27 mouse cellular contexts compared by ENCODE assay signal in genomic region chr14:11564456-11564855, GRCm38 (mm10). TPM values are rescaled to one million over a fixed set of nuclear protein-coding genes. Genes with fewer than 3 reads are reported as not detected.
"Had no signal": no experiment of that assay in that cellular context is flagged by ENCODE, and none has a peak within 500 bp of the region (broad histone marks: within the 10 kb centered on the region; RNA-seq: fewer than 3 reads in every experiment).

No protein-coding gene starts in this region.

- DNase-seq: gastrocnemius, postnatal 14 days; gastrocnemius, postnatal 36 days; heart, adult 11 months; heart, adult 2 months; heart, postnatal 14 days; heart, postnatal 36 days; kidney, adult 11 months; kidney, postnatal 14 days; kidney, postnatal 36 days; layer of hippocampus, adult 9-11 months; layer of hippocampus, postnatal 36 days; liver, embryonic 13.5 days; liver, postnatal 0 days had no signal

- H3K4me2 ChIP-seq: heart, embryonic 11.5 days; heart, embryonic 13.5 days; heart, embryonic 15.5 days; hindbrain, embryonic 13.5 days; hindbrain, embryonic 15.5 days; kidney, embryonic 15.5 days; limb, embryonic 12.5 days; liver, embryonic 11.5 days; liver, embryonic 13.5 days; liver, embryonic 15.5 days had no signal

- H3K9ac ChIP-seq: heart, embryonic 13.5 days; heart, embryonic 15.5 days; hindbrain, embryonic 13.5 days; hindbrain, embryonic 15.5 days; kidney, embryonic 15.5 days; limb, embryonic 12.5 days; liver, embryonic 13.5 days; liver, embryonic 15.5 days; liver, postnatal 0 days had no signal

- ATAC-seq: hindbrain, postnatal 0 days; intestine, embryonic 16.5 days; liver, postnatal 0 days had no signal

- H3K27ac ChIP-seq: heart, adult 2 months; heart, embryonic 13.5 days; heart, embryonic 15.5 days; hindbrain, embryonic 13.5 days; hindbrain, embryonic 15.5 days; hindbrain, postnatal 0 days; kidney, embryonic 15.5 days; kidney, postnatal 0 days; limb, embryonic 10.5 days; limb, embryonic 12.5 days; liver, embryonic 13.5 days; liver, embryonic 15.5 days had no signal

- H3K4me1 ChIP-seq: hindbrain, embryonic 13.5 days; liver, embryonic 15.5 days had no signal

- H3K36me3 ChIP-seq: heart, embryonic 13.5 days; heart, embryonic 15.5 days; hindbrain, embryonic 13.5 days; hindbrain, embryonic 15.5 days; kidney, embryonic 15.5 days; liver, embryonic 13.5 days; liver, embryonic 15.5 days had no signal

- H3K4me3 ChIP-seq: heart, adult 2 months; heart, embryonic 13.5 days; heart, embryonic 15.5 days; hindbrain, embryonic 13.5 days; hindbrain, embryonic 15.5 days; kidney, embryonic 15.5 days; limb, embryonic 10.5 days; limb, embryonic 12.5 days; liver, embryonic 13.5 days; liver, embryonic 15.5 days had no signal

- H3K9me3 ChIP-seq: heart, embryonic 13.5 days; heart, embryonic 15.5 days; hindbrain, embryonic 13.5 days; hindbrain, embryonic 15.5 days; kidney, embryonic 15.5 days; limb, embryonic 10.5 days; limb, embryonic 12.5 days; liver, embryonic 13.5 days; liver, embryonic 15.5 days had no signal

- H3K27me3 ChIP-seq: heart, embryonic 13.5 days; heart, embryonic 15.5 days; hindbrain, embryonic 13.5 days; hindbrain, embryonic 15.5 days; kidney, embryonic 15.5 days; limb, embryonic 12.5 days; liver, embryonic 13.5 days; liver, embryonic 15.5 days had no signal

RNA-seq across cellular contexts. Expression of gene Ptprg, which starts 11.1 kb away (rescaled TPM):
- total RNA-seq: hematopoietic stem cell, adult 5-6 weeks had no signal
